Mouse (Mus musculus): ENCODE results near the gene Prkab1.
A peak's percentile ranks its signal among the peaks of the same experiment; 100 is the strongest.

The Prkab1 gene

GRCm38 (mm10) chr5:115977757-115978156 lies 46.6 kb downstream of the Prkab1 start:
- DNase-seq, result peak; percentile 41 to 53

GRCm38 (mm10) chr5:115977266-115977665 lies 47.0 kb downstream of the Prkab1 start:
- no peak for DNase-seq

GRCm38 (mm10) chr5:115976446-115976845 lies 47.9 kb downstream of the Prkab1 start:
- no peak for DNase-seq

- no peak for DNase-seq
Measured at GRCm38 (mm10) chr5:115975672-115976071, 48.6 kb downstream of the Prkab1 start.

GRCm38 (mm10) chr5:115971236-115971635 lies 53.1 kb downstream of the Prkab1 start:
- DNase-seq, result peak; percentile 40 to 67

All from lung, adult 18-20 months (tissue).